Mouse (Mus musculus): Measurements from ENCODE around the gene Mrpl10. TPM values are rescaled to one million over a fixed set of nuclear protein-coding genes. Genes with fewer than 3 reads are reported as not detected.

Mrpl10 gene
- total RNA-seq, 2 experiments from 2014 or later = 69.0 to 69.2 TPM

GRCm38 (mm10) chr11:97052219-97052646 lies 10.9 kb downstream of the Mrpl10 start:
- DNase-seq (ENCODE audit: extremely low spot score in 1 of 2, low spot score in 2 of 2) = no peak
- intact Hi-C loops (cut with DNase I) = no loop called here

DNA sequence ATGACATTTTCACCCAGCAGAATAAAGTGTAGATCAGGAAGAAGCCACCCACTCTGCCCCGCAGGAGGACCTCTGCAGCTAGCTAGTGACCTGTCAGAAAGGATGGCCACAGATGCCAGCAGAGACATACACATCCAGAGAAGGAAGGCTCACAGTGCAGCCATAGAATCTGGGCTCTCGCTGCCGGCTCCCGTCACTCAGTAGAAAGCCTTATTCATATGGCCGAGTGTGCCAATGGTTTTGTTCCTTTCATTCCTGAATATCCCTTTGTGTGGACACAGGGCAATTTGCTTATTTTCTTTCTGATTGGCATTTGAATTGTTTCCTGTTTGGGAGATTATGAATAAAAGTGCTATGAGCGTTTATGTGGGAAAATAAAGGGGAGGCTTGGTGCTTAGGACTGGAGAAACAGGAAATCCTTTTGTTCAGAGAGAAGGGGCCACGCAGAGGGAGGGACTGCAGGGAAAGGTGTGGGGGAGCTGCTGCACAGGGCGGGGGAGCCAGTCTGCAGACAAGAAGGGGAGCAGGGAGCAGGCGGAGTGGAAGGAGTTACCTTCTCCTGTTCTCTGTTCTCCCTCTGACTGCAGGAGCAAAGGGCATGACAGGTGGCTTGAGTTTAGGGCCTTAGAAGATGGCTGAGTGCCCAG lies 22.0 kb downstream of the Mrpl10 start:
- DNase-seq (ENCODE audit: extremely low spot score in 1 of 2, low spot score in 2 of 2) = no peak
- intact Hi-C loops (cut with DNase I) = no loop called here

- no peak for DNase-seq (ENCODE audit: extremely low spot score in 1 of 2, low spot score in 2 of 2)
- intact Hi-C loops (cut with DNase I) = no loop called here
Observed at GRCm38 (mm10) chr11:97063921-97064295, 22.5 kb downstream of the Mrpl10 start.

- intact Hi-C loops (cut with DNase I) = no loop called here
- DNase-seq (ENCODE audit: extremely low spot score in 1 of 2, low spot score in 2 of 2) = no peak
Observed at GRCm38 (mm10) chr11:97065538-97066295, 24.4 kb downstream of the Mrpl10 start.

DNA sequence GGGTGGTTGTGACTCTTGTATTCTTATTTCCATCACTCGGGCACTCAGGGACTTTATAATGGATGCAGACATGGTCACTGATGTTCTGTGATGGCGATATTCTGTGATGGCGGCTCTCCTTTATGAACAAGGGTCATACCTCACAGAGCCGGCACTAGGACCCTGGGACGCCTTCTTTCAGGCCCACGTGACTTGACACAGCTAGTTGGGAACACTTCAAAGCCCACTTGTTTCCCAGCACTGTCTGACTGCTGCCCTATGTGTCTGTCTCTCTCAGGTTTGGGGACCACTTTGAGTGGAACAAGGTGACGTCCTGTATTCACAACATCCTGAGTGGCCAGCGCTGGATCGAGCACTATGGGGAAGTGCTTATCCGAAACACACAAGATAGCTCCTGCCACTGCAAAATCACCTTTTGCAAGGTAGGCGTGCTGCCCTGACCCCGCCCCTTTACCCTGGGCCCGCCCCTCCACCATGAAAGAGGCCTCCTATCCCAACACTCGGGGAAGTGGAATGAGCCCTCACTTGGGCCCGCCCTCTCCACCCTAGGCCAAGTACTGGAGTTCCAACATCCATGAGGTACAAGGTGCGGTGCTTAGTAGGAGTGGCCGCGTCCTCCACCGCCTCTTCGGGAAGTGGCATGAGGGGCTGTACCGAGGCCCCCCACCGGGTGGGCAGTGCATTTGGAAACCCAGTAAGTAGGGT lies 25.4 kb downstream of the Mrpl10 start:
- intact Hi-C loops (cut with DNase I) = no loop called here
- no peak for DNase-seq (ENCODE audit: extremely low spot score in 1 of 2, low spot score in 2 of 2)

- no peak for DNase-seq (ENCODE audit: extremely low spot score in 1 of 2, low spot score in 2 of 2)
- intact Hi-C loops (cut with DNase I) = no loop called here
Observed at GRCm38 (mm10) chr11:97069333-97069732, 28.0 kb downstream of the Mrpl10 start.

- intact Hi-C loops (cut with DNase I) = no loop called here
- no peak for DNase-seq (ENCODE audit: extremely low spot score in 1 of 2, low spot score in 2 of 2)
Observed at GRCm38 (mm10) chr11:97069770-97070169, 28.4 kb downstream of the Mrpl10 start.

- intact Hi-C loops (cut with DNase I) = no loop called here
- no peak for DNase-seq (ENCODE audit: extremely low spot score in 1 of 2, low spot score in 2 of 2)
Observed at GRCm38 (mm10) chr11:97071129-97071528, 29.8 kb downstream of the Mrpl10 start.

DNA sequence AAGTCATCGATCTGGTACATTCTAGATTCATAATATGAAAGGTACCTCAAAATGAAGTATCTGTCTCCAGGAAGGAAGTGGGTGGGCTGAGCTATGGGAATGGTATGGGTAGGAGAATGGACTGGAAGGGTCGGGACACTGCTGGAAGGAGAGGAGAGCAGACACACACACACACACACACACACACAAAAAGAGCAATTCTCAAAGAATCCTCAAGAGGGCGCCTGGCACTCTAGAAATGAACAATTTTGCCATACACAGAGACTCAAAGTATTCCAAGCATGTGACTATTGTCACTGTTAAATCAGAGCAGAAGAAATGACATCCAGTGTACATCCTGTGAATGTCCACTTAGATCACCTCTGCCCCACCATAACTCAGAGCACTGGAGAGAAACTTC lies 31.2 kb downstream of the Mrpl10 start:
- intact Hi-C loops (cut with DNase I) = loop anchor here (2.0 kb wide), 1 partner anchor 74 kb away; no protein-coding TSS in a partner anchor

GRCm38 (mm10) chr11:97074235-97074634 lies 32.9 kb downstream of the Mrpl10 start:
- no peak for DNase-seq (ENCODE audit: extremely low spot score in 1 of 2, low spot score in 2 of 2)
- intact Hi-C loops (cut with DNase I) = no loop called here

More for the DNA sequence above, 31.2 kb downstream of the Mrpl10 start:
- peak in 1 of 2 experiments; percentile 65 for DNase-seq (ENCODE audit: extremely low spot score in 1 of 2, low spot score in 2 of 2)

- DNase-seq (ENCODE audit: extremely low spot score in 1 of 2, low spot score in 2 of 2) = no peak
- intact Hi-C loops (cut with DNase I) = no loop called here
Observed at GRCm38 (mm10) chr11:97078751-97079150, 37.4 kb downstream of the Mrpl10 start.

GRCm38 (mm10) chr11:97080291-97080690 lies 38.9 kb downstream of the Mrpl10 start:
- intact Hi-C loops (cut with DNase I) = no loop called here
- DNase-seq (ENCODE audit: extremely low spot score in 1 of 2, low spot score in 2 of 2) = no peak

DNA sequence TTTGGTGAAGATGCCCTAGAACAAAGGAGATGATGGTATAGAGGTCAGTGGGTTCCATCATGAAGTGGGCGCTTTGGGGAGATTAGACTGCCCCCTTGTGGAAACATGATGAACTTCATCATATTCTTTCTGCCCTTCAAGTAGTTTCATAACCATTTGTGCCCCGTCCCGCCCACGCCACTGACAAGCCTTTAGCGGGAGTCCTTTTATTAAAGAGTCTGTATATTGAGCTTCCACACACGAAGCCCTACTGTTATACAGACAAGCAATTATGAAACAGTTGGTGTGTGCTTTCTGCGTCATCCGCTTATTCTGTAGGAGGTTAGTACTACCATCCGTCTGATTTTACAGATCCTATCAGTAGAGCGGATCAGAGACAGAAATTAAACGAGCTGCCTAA lies 41.6 kb downstream of the Mrpl10 start:
- peak in 1 of 2 experiments; percentile 62 for DNase-seq (ENCODE audit: extremely low spot score in 1 of 2, low spot score in 2 of 2)
- intact Hi-C loops (cut with DNase I) = no loop called here

DNA sequence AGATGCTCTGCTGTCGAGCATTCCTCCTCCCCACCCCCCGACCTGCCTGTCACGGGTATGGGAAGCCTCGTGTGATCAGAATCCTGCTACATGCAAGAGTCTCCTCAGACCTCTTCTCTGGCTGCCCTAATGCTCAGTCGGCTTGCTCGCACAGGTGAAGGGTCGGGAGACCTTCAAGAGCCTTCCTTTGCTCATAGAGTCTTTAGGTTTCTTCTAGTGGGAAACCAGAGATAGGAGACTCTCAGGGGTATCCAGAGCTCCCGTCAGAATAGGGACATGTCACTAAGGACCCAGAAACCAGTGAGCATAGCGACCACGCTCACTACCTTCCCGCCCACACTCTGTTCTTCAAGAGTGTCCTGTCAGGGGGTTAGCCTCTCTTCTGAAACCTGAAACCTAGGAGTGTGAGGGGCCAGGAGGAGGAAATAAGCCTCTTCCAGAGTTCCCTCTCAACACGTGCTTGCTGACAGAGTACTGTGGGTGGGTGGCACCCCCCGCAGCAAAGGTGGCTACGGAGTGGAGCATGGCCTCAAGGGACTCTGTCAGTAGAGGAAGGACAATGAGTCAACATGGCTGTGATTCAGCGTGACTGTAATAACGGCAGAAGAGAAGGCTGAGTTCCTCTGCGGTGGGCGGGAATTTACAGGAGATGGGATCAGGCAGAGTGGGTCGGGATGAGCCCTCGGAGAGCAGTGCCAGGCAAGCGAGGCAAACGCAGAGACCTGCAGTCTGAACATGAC lies 42.2 kb downstream of the Mrpl10 start:
- intact Hi-C loops (cut with DNase I) = no loop called here
- no peak for DNase-seq (ENCODE audit: extremely low spot score in 1 of 2, low spot score in 2 of 2)

DNA sequence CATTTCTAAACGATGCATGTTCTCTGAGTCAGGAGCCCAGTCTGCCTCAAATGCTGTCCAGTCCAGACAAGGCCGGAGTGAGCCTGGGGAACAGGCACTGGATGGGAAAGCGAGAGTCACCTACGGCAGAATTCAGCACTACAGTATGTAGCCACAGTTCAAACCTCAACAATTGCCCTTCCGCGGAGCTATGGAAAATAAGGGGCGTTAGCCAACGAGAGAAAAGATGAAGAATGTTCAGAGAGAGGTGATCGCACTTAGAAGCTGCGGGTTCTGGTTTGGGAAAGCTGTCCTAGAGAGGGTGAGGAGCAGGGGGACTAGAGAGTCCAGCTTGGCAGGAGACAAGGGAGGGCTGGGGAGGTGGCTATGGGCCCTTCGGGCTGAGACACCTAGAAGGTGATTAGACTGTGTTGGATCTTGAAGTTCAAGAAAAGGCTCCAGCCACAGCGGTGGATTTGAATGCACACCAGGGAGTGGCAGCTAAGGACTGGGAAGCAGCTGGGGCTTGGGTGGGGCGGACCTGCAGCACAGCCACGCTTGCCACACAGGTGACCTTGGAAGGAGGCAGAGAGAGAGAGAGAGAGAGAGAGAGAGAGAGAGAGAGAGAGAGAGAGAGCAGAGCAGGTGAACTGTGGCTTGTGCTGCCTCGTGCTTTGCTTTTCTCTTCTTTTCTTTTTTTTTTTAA lies 43.6 kb downstream of the Mrpl10 start:
- DNase-seq (ENCODE audit: extremely low spot score in 1 of 2, low spot score in 2 of 2) = no peak
- intact Hi-C loops (cut with DNase I) = no loop called here

DNA sequence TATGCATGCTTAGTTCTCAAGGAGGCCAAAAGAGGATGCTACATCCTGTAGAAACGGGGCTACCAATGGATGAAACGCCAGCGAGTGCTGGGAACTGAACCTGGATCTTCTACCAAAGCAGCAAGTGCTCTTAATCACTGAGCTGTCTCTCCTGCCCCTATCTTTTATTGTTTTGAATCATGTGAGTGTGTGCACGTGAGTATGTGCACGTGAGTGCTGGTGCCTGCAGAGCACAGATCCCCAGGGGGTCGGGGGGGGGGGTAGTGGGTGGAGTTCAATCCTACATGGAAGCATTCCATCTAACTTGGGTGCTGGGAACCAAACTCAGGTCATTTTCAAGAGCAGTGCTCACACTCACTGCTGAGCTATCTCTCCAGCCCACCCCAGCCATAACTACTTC lies 45.0 kb downstream of the Mrpl10 start:
- intact Hi-C loops (cut with DNase I) = no loop called here
- DNase-seq (ENCODE audit: extremely low spot score in 1 of 2, low spot score in 2 of 2) = no peak

- no peak for DNase-seq (ENCODE audit: extremely low spot score in 1 of 2, low spot score in 2 of 2)
- intact Hi-C loops (cut with DNase I) = no loop called here
Observed at GRCm38 (mm10) chr11:97094600-97094999, 53.2 kb downstream of the Mrpl10 start.

- DNase-seq (ENCODE audit: extremely low spot score in 1 of 2, low spot score in 2 of 2) = peak in 1 of 2 experiments; percentile 45
- intact Hi-C loops (cut with DNase I) = no loop called here
Observed at GRCm38 (mm10) chr11:97098791-97099190, 57.4 kb downstream of the Mrpl10 start.
